9 mouse cellular contexts compared by ENCODE assay signal in the genomic region with DNA sequence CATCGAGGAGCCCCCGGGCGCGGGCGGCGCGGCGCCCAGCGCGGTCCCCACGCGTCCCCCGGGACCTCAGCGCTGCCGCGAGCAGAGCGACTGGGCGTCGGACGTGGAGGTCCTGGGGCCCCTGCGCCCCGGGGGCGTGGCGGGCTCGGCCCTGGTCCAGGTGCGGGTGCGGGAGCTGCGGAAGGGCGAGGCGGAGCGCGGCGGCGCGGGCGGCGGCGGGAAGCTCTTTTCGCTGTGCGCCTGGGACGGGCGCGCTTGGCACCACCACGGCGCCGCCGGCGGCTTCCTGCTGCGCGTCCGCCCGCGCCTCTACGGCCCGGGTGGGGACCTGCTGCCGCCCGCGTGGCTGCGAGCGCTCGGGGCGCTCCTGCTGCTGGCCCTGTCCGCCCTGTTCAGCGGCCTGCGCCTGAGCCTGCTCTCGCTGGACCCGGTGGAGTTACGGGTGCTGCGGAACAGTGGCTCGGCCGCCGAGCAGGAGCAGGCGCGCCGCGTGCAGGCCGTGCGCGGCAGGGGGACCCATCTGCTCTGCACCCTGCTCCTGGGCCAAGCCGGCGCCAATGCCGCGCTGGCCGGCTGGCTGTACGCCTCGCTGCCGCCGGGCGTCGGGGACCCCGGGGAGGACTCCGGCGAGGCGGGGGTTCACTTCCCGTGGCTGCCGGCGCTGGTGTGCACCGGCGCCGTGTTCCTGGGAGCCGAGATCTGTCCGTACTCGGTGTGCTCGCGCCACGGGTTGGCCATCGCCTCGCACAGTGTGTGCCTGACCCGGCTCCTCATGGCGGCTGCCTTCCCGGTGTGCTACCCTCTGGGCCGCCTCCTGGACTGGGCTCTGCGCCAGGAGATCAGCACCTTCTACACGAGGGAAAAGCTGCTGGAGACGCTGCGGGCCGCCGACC. TPM values are rescaled to one million over a fixed set of nuclear protein-coding genes. Genes with fewer than 3 reads are reported as not detected.
A peak's percentile ranks its signal among the peaks of the same experiment; 100 is the strongest.
DNase-seq lines count a peak whose midpoint lies in the region; ATAC-seq lines count a peak whose summit lies in the region.
"Had no signal": no experiment of that assay in that cellular context is flagged by ENCODE, and none has a peak within 500 bp of the region (broad histone marks: within the 10 kb centered on the region; RNA-seq: fewer than 3 reads in every experiment).

No protein-coding gene starts in this region.

- H3K4me1 ChIP-seq in forebrain, embryonic 10.5 days = peaks cover 25% of the 10 kb centered on the region
- peaks cover 16% of the 10 kb centered on the region; the same call in 1 of the 2 replicates for H3K4me1 ChIP-seq in hindbrain, embryonic 14.5 days (replicated peaks; ENCODE audit: control insufficient read depth, insufficient read depth, low read length)
- peaks cover 20% of the 10 kb centered on the region for H3K4me1 ChIP-seq in neural tube, embryonic 12.5 days

- WGBS in forebrain, embryonic 10.5 days = under 1% methylated on average over 114 of the region's 118 CpGs
- WGBS in hindbrain, embryonic 14.5 days = under 1% methylated on average over 94 of the region's 118 CpGs
- WGBS in neural tube, embryonic 12.5 days = under 1% methylated on average over 118 of the region's 118 CpGs

- peak overlapping the region; percentile 81 for H3K4me3 ChIP-seq in forebrain, embryonic 10.5 days
- peak overlapping the region; percentile 86 for H3K4me3 ChIP-seq in hindbrain, embryonic 14.5 days (replicated peaks; ENCODE audit: low read length)
- peak overlapping the region; percentile 76 for H3K4me3 ChIP-seq in neural tube, embryonic 12.5 days

- intact Hi-C loops in left cerebral cortex, postnatal 25 days (cut with DNase I) = loop anchor here (2.0 to 10.0 kb wide), 2 partner anchors 28 to 1186 kb away; no protein-coding TSS in a partner anchor

- H3K9ac ChIP-seq in hindbrain, embryonic 14.5 days = peak overlapping the region; percentile 91
- peak overlapping the region; percentile 78 for H3K9ac ChIP-seq in neural tube, embryonic 12.5 days

- peaks cover 63% of the 10 kb centered on the region for H3K27me3 ChIP-seq in forebrain, embryonic 10.5 days (ENCODE audit: poor library complexity, severe bottlenecking)
- H3K27me3 ChIP-seq in hindbrain, embryonic 14.5 days (ENCODE audit: control insufficient read depth, insufficient read depth, low read length) = peaks cover 16% of the 10 kb centered on the region
- peaks cover 43% of the 10 kb centered on the region for H3K27me3 ChIP-seq in neural tube, embryonic 12.5 days (replicated peaks)

- peaks cover 12% of the 10 kb centered on the region for H3K9me3 ChIP-seq in forebrain, embryonic 10.5 days
- H3K9me3 ChIP-seq in hindbrain, embryonic 14.5 days (ENCODE audit: control insufficient read depth, low read length) = peaks cover 7% of the 10 kb centered on the region; the same call in 1 of the 2 replicates
- H3K9me3 ChIP-seq in neural tube, embryonic 12.5 days = 0 out of 2 replicates have a peak, but pooled peaks cover 5% of the 10 kb centered on the region

- no peak for DNase-seq in frontal cortex, adult 2 months (ENCODE audit: extremely low spot score in 1 of 2, low spot score in 1 of 2)
- peak; percentile 78 for DNase-seq in brain, adult 2 months (ENCODE audit: low read depth, low spot score)
- peak; percentile 49 for DNase-seq in forebrain, embryonic 10.5 days (ENCODE audit: extremely low spot score, low spot score)
- DNase-seq in hindbrain, embryonic 14.5 days (ENCODE audit: low spot score) = peak; percentile 37
- peak; percentile 55 to 68 for DNase-seq in left cerebral cortex, postnatal 25 days (ENCODE audit: low spot score in 2 of 2)
- peak; percentile 6 for DNase-seq in urinary bladder, postnatal 14 days (ENCODE audit: low spot score)

- H3K4me2 ChIP-seq in hindbrain, embryonic 14.5 days (replicated peaks) = peak overlapping the region; percentile 97
- peak overlapping the region; percentile 100 for H3K4me2 ChIP-seq in neural tube, embryonic 12.5 days (replicated peaks)

- H3K27ac ChIP-seq in forebrain, embryonic 10.5 days = peak overlapping the region; percentile 85
- H3K27ac ChIP-seq in hindbrain, embryonic 14.5 days = peak overlapping the region; percentile 82
- peak overlapping the region; percentile 37 for H3K27ac ChIP-seq in neural tube, embryonic 12.5 days

- H3K36me3 ChIP-seq in forebrain, embryonic 10.5 days (replicated peaks) = 0 out of 2 replicates have a peak, but pooled peaks cover 5% of the 10 kb centered on the region
- no peaks in the 10 kb centered on the region for H3K36me3 ChIP-seq in hindbrain, embryonic 14.5 days (replicated peaks; ENCODE audit: control insufficient read depth, insufficient read depth)
- H3K36me3 ChIP-seq in neural tube, embryonic 12.5 days = no peaks in the 10 kb centered on the region

- ATAC-seq in frontal cortex, adult (ENCODE audit: low TSS enrichment) = peak; percentile 42; the same call in 1 of the 2 replicates
- ATAC-seq in hindbrain, embryonic 14.5 days (ENCODE audit: low FRiP score) = peak; percentile 68
- peak; percentile 68 for ATAC-seq in neural tube, embryonic 12.5 days (ENCODE audit: low FRiP score, low read depth)

RNA-seq across cellular contexts. Expression of a gene that starts 0.8 kb away (rescaled TPM):
- polyA plus RNA-seq in frontal cortex, adult 2 months (2012; rRNA removed) = 47.0 and 49.4 TPM in 2 replicates
- 0.31 and 0.36 TPM in 2 replicates for polyA plus RNA-seq in forebrain, embryonic 10.5 days (2016; fragmentation: Nextera tagmentation; extraction: Ambion mirVana)
- 4.4 and 4.5 TPM in 2 replicates for polyA plus RNA-seq in hindbrain, embryonic 14.5 days (2014; fragmentation: Nextera tagmentation; extraction: Ambion mirVana)
- 10 to 100 TPM; 95.3 to 98.9 TPM for total RNA-seq in left cerebral cortex, postnatal 25 days (2021)
- 0.91 and 0.95 TPM in 2 replicates for polyA plus RNA-seq in neural tube, embryonic 12.5 days (2016; fragmentation: Nextera tagmentation; extraction: Ambion mirVana)
- polyA plus RNA-seq: C2C12 had no signal

RNA-seq across cellular contexts. Expression of a gene that starts 52.9 kb away (rescaled TPM):
- 0.11 and 0.24 TPM in 2 replicates for polyA plus RNA-seq in frontal cortex, adult 2 months (2012; rRNA removed)
- polyA plus RNA-seq in forebrain, embryonic 10.5 days (2016; fragmentation: Nextera tagmentation; extraction: Ambion mirVana) = 2.6 and 4.0 TPM in 2 replicates
- polyA plus RNA-seq in hindbrain, embryonic 14.5 days (2014; fragmentation: Nextera tagmentation; extraction: Ambion mirVana) = not detected in 2 replicates
- under 1 TPM in 1 of 2 experiments, not detected in 1; 0.37 TPM for total RNA-seq in left cerebral cortex, postnatal 25 days (2021)
- 1.4 and 2.2 TPM in 2 replicates for polyA plus RNA-seq in neural tube, embryonic 12.5 days (2016; fragmentation: Nextera tagmentation; extraction: Ambion mirVana)
- polyA plus RNA-seq: C2C12 had no signal

Comparison
In these comparisons a context has a peak if more than half of its experiments do, and no peak if none do; other contexts are left out.
1. DNase-seq: peak in brain, adult 2 months (single experiment), forebrain, embryonic 10.5 days (single experiment), hindbrain, embryonic 14.5 days (single experiment), left cerebral cortex, postnatal 25 days (2 of 2) and urinary bladder, postnatal 14 days (single experiment); none in frontal cortex, adult 2 months (0 of 2).
2. Peak in every context shown above with its lines, with median percentiles within 50 percentile points of each other: ATAC-seq, H3K27ac ChIP-seq and H3K4me3 ChIP-seq.